Comparison of ENCODE assay signal across 7 mouse cellular contexts in the genomic region with DNA sequence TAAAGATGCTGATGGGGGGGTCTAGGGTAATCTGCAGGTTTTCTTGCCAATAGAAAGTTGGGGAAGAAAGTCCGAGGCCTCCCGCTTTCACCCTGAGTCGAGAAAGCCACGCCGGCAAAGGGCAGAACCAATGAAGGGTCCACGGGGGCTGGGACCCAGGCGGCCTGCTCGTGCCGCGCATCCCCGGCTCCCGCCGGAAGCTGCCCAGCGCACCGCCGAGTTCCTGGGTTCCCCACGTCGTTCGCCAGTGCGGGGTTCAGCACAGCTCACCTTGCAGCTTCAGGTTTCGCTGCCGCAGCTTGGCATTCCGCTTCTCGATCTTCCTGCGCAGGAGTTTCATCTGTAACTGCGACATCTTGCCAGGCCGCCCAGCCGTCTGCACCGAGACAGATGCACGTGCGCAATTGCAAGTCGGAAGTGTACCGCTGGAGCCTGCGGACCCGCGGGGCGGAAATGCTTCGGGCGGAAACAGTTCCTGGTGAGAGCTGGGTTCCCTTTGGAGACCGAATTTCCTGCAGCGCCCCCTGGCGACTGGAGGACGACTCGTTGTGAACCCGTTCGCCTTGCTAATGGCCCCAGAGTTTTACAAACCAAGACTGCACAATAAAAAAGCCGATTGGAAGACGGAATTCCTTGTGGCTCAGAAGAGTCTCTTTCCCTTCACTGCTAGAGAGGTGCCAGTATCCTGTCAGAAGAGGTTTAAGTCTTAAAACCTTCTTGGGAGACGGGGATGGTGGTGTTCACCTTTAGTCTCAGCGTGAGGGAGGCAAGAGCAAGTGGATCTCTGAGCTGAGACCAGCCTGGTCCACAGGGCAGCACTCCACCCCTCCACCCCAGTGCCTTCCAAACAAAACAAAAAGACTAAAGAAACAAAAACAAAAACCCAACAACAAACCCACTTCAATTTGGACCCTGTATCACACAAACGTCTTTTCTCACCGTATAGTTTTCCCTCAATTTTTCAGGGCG. TPM values are rescaled to one million over a fixed set of nuclear protein-coding genes. Genes with fewer than 3 reads are reported as not detected.
DNase-seq lines count a peak whose midpoint lies in the region; ATAC-seq lines count a peak whose summit lies in the region.

Gene Ddx18 (minus strand): TSS at position 469 of the 969 bp plus-strand sequence.

- ATAC-seq in embryonic facial prominence, embryonic 11.5 days (replicated peaks; ENCODE audit: insufficient number of reproducible peaks, low FRiP score, low TSS enrichment, low read depth): peak; percentile 95
- peak; percentile 99 for ATAC-seq in granulocyte monocyte progenitor cell, adult 5-6 weeks (replicated peaks; ENCODE audit: poor library complexity, severe bottlenecking)
- peak; percentile 98 for ATAC-seq in midbrain, embryonic 13.5 days

- H3K36me3 ChIP-seq in embryonic facial prominence, embryonic 11.5 days (replicated peaks; ENCODE audit: control insufficient read depth, insufficient read depth, low read depth, low read length): peaks cover 14% of the 10 kb centered on the region
- peaks cover 29% of the 10 kb centered on the region for H3K36me3 ChIP-seq in limb, embryonic 10.5 days
- peaks cover 27% of the 10 kb centered on the region for H3K36me3 ChIP-seq in midbrain, embryonic 13.5 days

- peak within 1 kb of the TSS; percentile 78 for H3K9ac ChIP-seq in embryonic facial prominence, embryonic 11.5 days (replicated peaks; ENCODE audit: low read length)
- H3K9ac ChIP-seq in midbrain, embryonic 13.5 days (replicated peaks): peak within 1 kb of the TSS; percentile 76

- 7% methylated on average over 50 of the region's 53 CpGs for WGBS in embryonic facial prominence, embryonic 11.5 days
- 7% methylated on average over 53 of the region's 53 CpGs for WGBS in limb, embryonic 10.5 days
- 6% methylated on average over 53 of the region's 53 CpGs for WGBS in midbrain, embryonic 13.5 days

- H3K4me1 ChIP-seq in embryonic facial prominence, embryonic 11.5 days (ENCODE audit: control insufficient read depth, insufficient read depth, low read length): no peaks in the 10 kb centered on the region
- peaks cover 6% of the 10 kb centered on the region; the same call in 1 of the 2 replicates for H3K4me1 ChIP-seq in limb, embryonic 10.5 days
- peaks cover 9% of the 10 kb centered on the region for H3K4me1 ChIP-seq in midbrain, embryonic 13.5 days (replicated peaks)

- no peaks in the 10 kb centered on the region for H3K9me3 ChIP-seq in embryonic facial prominence, embryonic 11.5 days (replicated peaks; ENCODE audit: control insufficient read depth, low read length)
- H3K9me3 ChIP-seq in limb, embryonic 10.5 days (replicated peaks): no peaks in the 10 kb centered on the region
- no peaks in the 10 kb centered on the region for H3K9me3 ChIP-seq in midbrain, embryonic 13.5 days

- peak; percentile 99 for DNase-seq in adrenal gland, postnatal 14 days
- peak; percentile 97 for DNase-seq in embryonic facial prominence, embryonic 11.5 days (ENCODE audit: low spot score)
- DNase-seq in kidney, adult 11 months: peak; percentile 90
- DNase-seq in limb, embryonic 10.5 days (ENCODE audit: low spot score): peak; percentile 99
- peak; percentile 87 for DNase-seq in spleen, adult 12 weeks (ENCODE audit: low spot score)

- H3K27ac ChIP-seq in embryonic facial prominence, embryonic 11.5 days (replicated peaks; ENCODE audit: low read depth, low read length): no peak within 1 kb of the TSS
- peak within 1 kb of the TSS; percentile 85 for H3K27ac ChIP-seq in limb, embryonic 10.5 days
- H3K27ac ChIP-seq in midbrain, embryonic 13.5 days: 0 out of 2 replicates have a peak within 1 kb of the TSS, but pooled peaks have one; percentile 51

- H3K4me3 ChIP-seq in embryonic facial prominence, embryonic 11.5 days (ENCODE audit: low read depth, low read length): peak within 1 kb of the TSS; percentile 75
- H3K4me3 ChIP-seq in limb, embryonic 10.5 days: peak within 1 kb of the TSS; percentile 80
- H3K4me3 ChIP-seq in midbrain, embryonic 13.5 days (replicated peaks): peak within 1 kb of the TSS; percentile 73

- H3K27me3 ChIP-seq in embryonic facial prominence, embryonic 11.5 days (ENCODE audit: control insufficient read depth, insufficient read depth, low read length): no peaks in the 10 kb centered on the region
- no peaks in the 10 kb centered on the region for H3K27me3 ChIP-seq in limb, embryonic 10.5 days (ENCODE audit: low read depth, poor library complexity, severe bottlenecking)
- H3K27me3 ChIP-seq in midbrain, embryonic 13.5 days: no peaks in the 10 kb centered on the region

- H3K4me2 ChIP-seq in embryonic facial prominence, embryonic 11.5 days (ENCODE audit: low read depth, low read length): peak within 1 kb of the TSS; percentile 57
- peak within 1 kb of the TSS; percentile 85 for H3K4me2 ChIP-seq in midbrain, embryonic 13.5 days (replicated peaks)

RNA-seq across cellular contexts. Expression of gene Ddx18, which starts in this region (rescaled TPM):
- total RNA-seq in adrenal gland, postnatal 14 days (2021): 35.4 and 43.7 TPM in 2 replicates
- 82.5 and 95.9 TPM in 2 replicates for polyA plus RNA-seq in embryonic facial prominence, embryonic 11.5 days (2014; fragmentation: Nextera tagmentation; extraction: Ambion mirVana)
- 106 and 139 TPM in 2 replicates for total RNA-seq in granulocyte monocyte progenitor cell, adult 5-6 weeks (2014; fragmentation: Nextera tagmentation)
- 88.3 and 95.2 TPM in 2 replicates for total RNA-seq in granulocyte monocyte progenitor cell, adult 5-6 weeks (2017)
- 75.5 and 89.8 TPM in 2 replicates for polyA plus RNA-seq in limb, embryonic 10.5 days (2016; fragmentation: Nextera tagmentation; extraction: Ambion mirVana)
- 49.1 and 49.5 TPM in 2 replicates for polyA plus RNA-seq in midbrain, embryonic 13.5 days (2015; fragmentation: Nextera tagmentation; extraction: Ambion mirVana)
